30 mouse cellular contexts compared by ENCODE assay signal in genomic region chr1:120174991-120175390, GRCm38 (mm10). TPM values are rescaled to one million over a fixed set of nuclear protein-coding genes. Genes with fewer than 3 reads are reported as not detected.
DNase-seq lines count a peak whose midpoint lies in the region; ATAC-seq and TF ChIP-seq lines count a peak whose summit lies in the region.
"Had no signal": no experiment of that assay in that cellular context is flagged by ENCODE, and none has a peak within 500 bp of the region (broad histone marks: within the 10 kb centered on the region; RNA-seq: fewer than 3 reads in every experiment).

No protein-coding gene starts in this region.

- DNase-seq in spleen, adult 18-20 months, result peak; percentile 27 to 33
- DNase-seq in spleen, postnatal 4 days (ENCODE audit: low spot score in 2 of 2), result no peak
- DNase-seq in spleen, adult 2 months (ENCODE audit: low read depth in 1 of 2, low spot score in 2 of 2), result peak; percentile 41 to 71
- DNase-seq in c-Kit-positive CD71-positive TER-119-positive erythroid progenitor cells, embryonic 14.5 days (ENCODE audit: low spot score), result no peak
- DNase-seq in heart, embryonic 10.5 days (ENCODE audit: low spot score), result no peak
- no peak for DNase-seq in ovary, postnatal 36 days (ENCODE audit: low spot score)
- DNase-seq: adrenal gland, postnatal 14 days; cerebellum, adult 11-12 months; cerebellum, adult 9-11 months; embryo, embryonic 11 days; heart, postnatal 14 days; kidney, adult 2 months; kidney, postnatal 36 days; liver, embryonic 13.5 days; lung, adult 2 months; lung, postnatal 14 days; right cerebral cortex, adult 18-20 months; thymus, adult 2 months; thymus, postnatal 36 days had no signal

- no peaks in the 10 kb centered on the region for H3K36me3 ChIP-seq in spleen, adult 2 months (ENCODE audit: control insufficient read depth, insufficient read depth, low read length)
- H3K36me3 ChIP-seq in heart, embryonic 10.5 days, result no peaks in the 10 kb centered on the region
- H3K36me3 ChIP-seq: embryonic facial prominence, embryonic 12.5 days; forebrain, embryonic 15.5 days; intestine, embryonic 15.5 days; liver, embryonic 13.5 days; midbrain, embryonic 12.5 days; neural tube, embryonic 13.5 days had no signal

- 20% methylated on average over 4 of the region's 4 CpGs for WGBS in spleen, adult 2 months
- WGBS in heart, embryonic 10.5 days, result 87% methylated on average over 4 of the region's 4 CpGs

- peak; percentile 24 to 36; a peak in 1 of 4 replicates for ATAC-seq in hematopoietic stem cell, adult 5-6 weeks (replicated peaks in 1 of 2; ENCODE audit: insufficient read depth in 1 of 2, low FRiP score in 2 of 2, low TSS enrichment in 1 of 2, low read depth in 1 of 2, poor library complexity in 2 of 2, severe bottlenecking in 2 of 2)
- ATAC-seq: forebrain, embryonic 15.5 days; hindbrain, postnatal 0 days; intestine, embryonic 15.5 days; Patski had no signal

- peaks cover 15% of the 10 kb centered on the region for H3K4me1 ChIP-seq in spleen, adult 2 months (ENCODE audit: control insufficient read depth, insufficient read depth, insufficient read length)
- H3K4me1 ChIP-seq in heart, embryonic 10.5 days, result peaks cover 22% of the 10 kb centered on the region
- H3K4me1 ChIP-seq: embryonic facial prominence, embryonic 12.5 days; intestine, embryonic 15.5 days; liver, embryonic 13.5 days; megakaryocyte, embryonic 14.5 days; neural tube, embryonic 13.5 days had no signal

- no peaks in the 10 kb centered on the region for H3K9me3 ChIP-seq in heart, embryonic 10.5 days
- H3K9me3 ChIP-seq: embryonic facial prominence, embryonic 12.5 days; forebrain, embryonic 15.5 days; G1E; intestine, embryonic 15.5 days; liver, embryonic 13.5 days; megakaryocyte, embryonic 14.5 days; midbrain, embryonic 12.5 days; neural tube, embryonic 13.5 days had no signal

- no peak overlapping the region for H3K4me3 ChIP-seq in spleen, adult 2 months (ENCODE audit: extremely low read depth, insufficient read depth, insufficient read length)
- no peak overlapping the region for H3K4me3 ChIP-seq in heart, embryonic 10.5 days
- H3K4me3 ChIP-seq: embryonic facial prominence, embryonic 12.5 days; forebrain, embryonic 15.5 days; intestine, embryonic 15.5 days; layer of hippocampus, adult 2 months; liver, embryonic 13.5 days; megakaryocyte, embryonic 14.5 days; midbrain, embryonic 12.5 days; neural tube, embryonic 13.5 days had no signal

- no peak; the same call in 1 of the 2 replicates for TF ChIP-seq POLR2A in spleen, adult 2 months (IDR thresholded peaks at IDR 0.05; ENCODE audit: low read depth, low read length)

- no peak for TF ChIP-seq CTCF in spleen, adult 2 months (IDR thresholded peaks at IDR 0.05; ENCODE audit: extremely low read depth, insufficient read depth, insufficient read length, insufficient replicate concordance)

- H3K27me3 ChIP-seq in spleen, adult 2 months (ENCODE audit: control insufficient read depth, insufficient read depth, low read length), result no peaks in the 10 kb centered on the region
- no peaks in the 10 kb centered on the region for H3K27me3 ChIP-seq in heart, embryonic 10.5 days (ENCODE audit: insufficient read depth, poor library complexity, severe bottlenecking)
- H3K27me3 ChIP-seq: embryonic facial prominence, embryonic 12.5 days; forebrain, embryonic 15.5 days; intestine, embryonic 15.5 days; liver, embryonic 13.5 days; megakaryocyte, embryonic 14.5 days; midbrain, embryonic 12.5 days; neural tube, embryonic 13.5 days; Patski had no signal

- H3K27ac ChIP-seq in spleen, adult 2 months (ENCODE audit: insufficient read depth, low read length), result peak overlapping the region; percentile 54; the same call in 1 of the 2 replicates
- H3K27ac ChIP-seq in heart, embryonic 10.5 days, result no peak overlapping the region
- H3K27ac ChIP-seq: embryonic facial prominence, embryonic 12.5 days; forebrain, embryonic 15.5 days; hindbrain, postnatal 0 days; intestine, embryonic 15.5 days; layer of hippocampus, adult 2 months; liver, embryonic 13.5 days; midbrain, embryonic 12.5 days; neural tube, embryonic 13.5 days had no signal

RNA-seq across cellular contexts. Expression of gene 3110009E18Rik, which starts 54.0 kb away (rescaled TPM):
- 11.3 and 11.5 TPM in 2 replicates for total RNA-seq in hematopoietic stem cell, adult 5-6 weeks (2017)
- polyA plus RNA-seq in spleen, adult 2 months (2012; rRNA removed), result 1.4 and 2.0 TPM in 2 replicates
- 13.0 and 15.0 TPM in 2 replicates for polyA plus RNA-seq in heart, embryonic 10.5 days (2016; fragmentation: Nextera tagmentation; extraction: Ambion mirVana)

RNA-seq across cellular contexts. Expression of gene Dbi, which starts 54.1 kb away (rescaled TPM):
- total RNA-seq in hematopoietic stem cell, adult 5-6 weeks (2017), result 156 and 161 TPM in 2 replicates
- 37.2 and 53.9 TPM in 2 replicates for polyA plus RNA-seq in spleen, adult 2 months (2012; rRNA removed)
- 647 and 658 TPM in 2 replicates for polyA plus RNA-seq in heart, embryonic 10.5 days (2016; fragmentation: Nextera tagmentation; extraction: Ambion mirVana)

Comparison
In these comparisons a context has a peak if more than half of its experiments do, and no peak if none do; other contexts are left out.
1. DNase-seq: peak in spleen, adult 18-20 months (2 of 2) and spleen, adult 2 months (2 of 2); none in spleen, postnatal 4 days (0 of 2), c-Kit-positive CD71-positive TER-119-positive erythroid progenitor cells, embryonic 14.5 days (single experiment), heart, embryonic 10.5 days (single experiment) and ovary, postnatal 36 days (single experiment).
2. RNA of gene Dbi, which starts 54.1 kb away (polyA plus RNA-seq): 647 to 658 TPM in heart, embryonic 10.5 days; 37.2 to 53.9 TPM in spleen, adult 2 months; every median in the first group is over 10 times any median in the second.